Mouse (Mus musculus): ENCODE data around the gene Gm21887. TPM values are rescaled to one million over a fixed set of nuclear protein-coding genes. Genes with fewer than 3 reads are reported as not detected.
"Not testable (repeated sequence)": the region's sequence is repeated elsewhere in the genome, so short reads cannot be mapped to it uniquely, and the experiment has no call there.

Gene Gm21887
- total RNA-seq, 1 experiment from 2014 or later = 32.2 TPM

GRCm38 (mm10) chrX:169981761-169982181, 27.7 kb upstream of the Gm21887 start:
- not testable (repeated sequence) for ATAC-seq (replicated peaks; ENCODE audit: insufficient number of reproducible peaks, low FRiP score, low TSS enrichment, poor library complexity, severe bottlenecking)

DNA sequence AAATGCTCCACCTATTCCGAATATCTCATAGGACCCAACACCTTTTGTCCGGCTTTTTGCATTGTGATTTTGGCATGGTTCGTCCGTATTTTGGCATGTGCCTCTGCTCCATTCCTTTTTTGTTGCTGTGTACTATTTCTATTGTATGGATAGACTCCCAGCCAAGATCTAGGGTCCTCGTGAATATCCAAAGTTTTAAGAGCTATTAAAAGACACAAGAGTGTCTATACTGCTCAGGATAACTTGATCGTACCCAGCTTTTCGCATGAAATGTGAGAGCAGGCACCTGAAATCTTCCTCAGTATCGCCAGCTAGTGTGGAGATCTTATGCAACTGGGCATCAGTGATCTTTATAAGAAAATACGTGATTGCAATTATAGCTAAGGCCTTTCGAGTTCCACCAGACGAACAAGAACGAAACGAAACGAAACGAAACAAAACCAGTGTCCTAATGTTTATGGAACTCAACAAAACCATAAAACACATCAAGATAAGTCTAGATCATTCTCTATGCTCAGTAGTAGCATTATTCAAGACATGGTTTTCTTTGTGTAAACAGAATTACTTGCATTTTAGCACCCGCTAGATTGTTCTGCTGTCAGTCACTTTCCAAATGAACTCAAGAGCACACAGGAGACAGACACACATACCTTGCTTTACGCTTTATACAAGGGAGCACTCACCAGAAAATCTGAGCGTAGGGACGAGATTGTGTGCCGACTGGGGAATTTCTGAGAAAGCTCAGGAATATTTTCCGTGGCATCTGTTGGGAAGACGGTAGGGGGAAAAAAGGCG, 26.7 kb upstream of the Gm21887 start:
- ATAC-seq (replicated peaks; ENCODE audit: insufficient number of reproducible peaks, low FRiP score, low TSS enrichment, poor library complexity, severe bottlenecking) = not testable (repeated sequence)

DNA sequence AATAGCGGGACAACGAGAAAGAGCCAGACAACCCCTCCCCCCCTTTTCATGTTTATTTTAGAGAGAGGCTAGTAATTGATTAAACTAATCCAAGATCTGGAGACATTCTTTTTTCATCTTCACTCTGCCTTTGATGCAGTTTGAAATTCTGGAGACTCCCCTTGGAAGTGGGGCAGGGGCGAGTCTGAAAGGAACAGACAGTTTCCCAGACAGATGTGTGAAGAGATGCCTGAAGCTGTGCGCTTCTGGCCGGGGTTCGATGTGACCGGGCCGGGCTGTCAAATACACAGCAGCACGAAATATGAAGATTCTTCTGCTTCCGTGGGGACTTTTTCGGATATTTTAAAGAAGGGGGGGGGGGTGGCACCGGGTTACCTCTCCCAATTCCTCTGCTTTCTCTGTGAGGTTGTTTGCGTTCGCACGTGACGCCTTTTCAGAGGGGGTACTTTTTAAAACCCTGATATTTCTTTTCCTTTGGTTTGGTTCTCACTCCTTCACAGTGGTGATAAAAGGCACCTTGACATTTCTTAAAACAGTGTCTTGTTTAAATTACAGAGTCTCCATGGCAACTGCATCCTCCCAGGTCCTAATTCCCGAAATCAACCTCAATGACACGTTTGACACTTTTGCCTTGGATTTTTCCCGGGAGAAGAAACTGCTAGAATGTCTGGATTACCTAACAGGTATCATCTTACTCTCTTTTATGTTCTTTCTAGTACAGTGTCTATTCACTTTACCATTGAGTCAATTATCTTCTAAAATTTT, 25.9 kb upstream of the Gm21887 start:
- ATAC-seq (replicated peaks; ENCODE audit: insufficient number of reproducible peaks, low FRiP score, low TSS enrichment, poor library complexity, severe bottlenecking) = not testable (repeated sequence)

DNA sequence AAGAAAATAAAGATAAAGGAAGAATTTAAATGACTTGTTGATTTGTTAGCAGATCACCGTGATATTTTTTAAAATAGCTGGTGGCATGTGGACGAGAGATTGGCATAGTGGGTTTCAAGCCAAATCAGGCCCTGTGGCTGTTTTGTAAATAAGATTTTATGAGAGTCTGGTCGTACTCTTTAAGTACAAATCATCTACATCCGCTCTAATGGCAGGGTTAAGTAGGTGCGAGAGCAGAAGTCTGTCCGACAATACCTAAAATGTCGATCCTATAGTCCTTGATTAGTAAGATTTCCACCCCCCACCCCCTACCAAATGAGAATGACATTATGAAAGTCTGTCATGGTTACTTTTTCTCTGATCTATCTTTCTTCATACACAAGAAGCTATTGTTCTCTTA, 25.1 kb upstream of the Gm21887 start:
- not testable (repeated sequence) for ATAC-seq (replicated peaks; ENCODE audit: insufficient number of reproducible peaks, low FRiP score, low TSS enrichment, poor library complexity, severe bottlenecking)

- not testable (repeated sequence) for ATAC-seq (replicated peaks; ENCODE audit: insufficient number of reproducible peaks, low FRiP score, low TSS enrichment, poor library complexity, severe bottlenecking)
Measured at GRCm38 (mm10) chrX:169984853-169985252, 24.6 kb upstream of the Gm21887 start.

GRCm38 (mm10) chrX:169985796-169986195, 23.7 kb upstream of the Gm21887 start:
- ATAC-seq (replicated peaks; ENCODE audit: insufficient number of reproducible peaks, low FRiP score, low TSS enrichment, poor library complexity, severe bottlenecking) = not testable (repeated sequence)

DNA sequence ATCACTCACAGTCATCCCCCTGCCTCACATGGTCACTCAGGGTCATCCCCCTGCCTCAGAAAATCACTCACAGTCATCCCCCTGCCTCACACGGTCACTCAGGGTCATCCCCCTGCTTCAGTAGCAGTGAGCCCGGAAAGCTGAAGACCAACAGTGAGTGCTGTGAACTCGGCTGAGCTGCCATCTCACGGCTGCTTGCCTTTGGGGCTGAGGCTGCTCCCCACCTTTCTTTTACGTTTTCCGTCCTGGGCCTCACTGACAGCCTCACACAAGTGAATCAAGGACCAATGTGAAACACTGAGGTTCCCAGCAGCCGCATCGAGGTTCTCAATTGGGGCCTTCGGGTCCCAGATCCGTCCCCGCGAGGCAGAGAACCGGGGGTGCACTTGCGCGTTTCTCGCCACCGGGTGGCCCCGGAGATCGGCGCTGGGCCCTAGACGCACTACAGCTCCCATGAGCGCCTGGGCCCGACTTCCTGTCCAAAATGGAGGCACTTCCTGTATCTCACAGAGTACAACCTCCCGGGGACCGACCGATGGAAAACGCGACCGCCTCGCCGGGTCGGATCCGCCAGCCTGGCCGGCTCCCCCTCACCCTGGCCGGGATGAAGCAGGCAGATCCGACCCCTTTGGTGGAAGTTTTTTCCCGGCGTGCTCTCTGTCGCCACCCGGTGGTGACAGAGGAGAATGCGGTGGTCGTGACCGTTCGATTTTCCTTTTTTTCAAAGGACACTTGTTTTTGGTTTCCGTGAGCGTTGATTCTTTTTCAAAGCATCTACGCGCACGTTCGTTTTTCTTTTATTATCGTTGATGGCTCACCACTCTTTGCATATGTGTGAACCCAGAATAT, 22.7 kb upstream of the Gm21887 start:
- peak; percentile 38 for ATAC-seq (replicated peaks; ENCODE audit: insufficient number of reproducible peaks, low FRiP score, low TSS enrichment, poor library complexity, severe bottlenecking)

GRCm38 (mm10) chrX:169987368-169987837, 22.1 kb upstream of the Gm21887 start:
- peak; percentile 2; the same call in 1 of the 2 replicates for ATAC-seq (replicated peaks; ENCODE audit: insufficient number of reproducible peaks, low FRiP score, low TSS enrichment, poor library complexity, severe bottlenecking)

- not testable (repeated sequence) for ATAC-seq (replicated peaks; ENCODE audit: insufficient number of reproducible peaks, low FRiP score, low TSS enrichment, poor library complexity, severe bottlenecking)
Measured at GRCm38 (mm10) chrX:169988571-169989218, 20.8 kb upstream of the Gm21887 start.

- not testable (repeated sequence) for ATAC-seq (replicated peaks; ENCODE audit: insufficient number of reproducible peaks, low FRiP score, low TSS enrichment, poor library complexity, severe bottlenecking)
Measured at GRCm38 (mm10) chrX:169989219-169989595, 20.3 kb upstream of the Gm21887 start.

DNA sequence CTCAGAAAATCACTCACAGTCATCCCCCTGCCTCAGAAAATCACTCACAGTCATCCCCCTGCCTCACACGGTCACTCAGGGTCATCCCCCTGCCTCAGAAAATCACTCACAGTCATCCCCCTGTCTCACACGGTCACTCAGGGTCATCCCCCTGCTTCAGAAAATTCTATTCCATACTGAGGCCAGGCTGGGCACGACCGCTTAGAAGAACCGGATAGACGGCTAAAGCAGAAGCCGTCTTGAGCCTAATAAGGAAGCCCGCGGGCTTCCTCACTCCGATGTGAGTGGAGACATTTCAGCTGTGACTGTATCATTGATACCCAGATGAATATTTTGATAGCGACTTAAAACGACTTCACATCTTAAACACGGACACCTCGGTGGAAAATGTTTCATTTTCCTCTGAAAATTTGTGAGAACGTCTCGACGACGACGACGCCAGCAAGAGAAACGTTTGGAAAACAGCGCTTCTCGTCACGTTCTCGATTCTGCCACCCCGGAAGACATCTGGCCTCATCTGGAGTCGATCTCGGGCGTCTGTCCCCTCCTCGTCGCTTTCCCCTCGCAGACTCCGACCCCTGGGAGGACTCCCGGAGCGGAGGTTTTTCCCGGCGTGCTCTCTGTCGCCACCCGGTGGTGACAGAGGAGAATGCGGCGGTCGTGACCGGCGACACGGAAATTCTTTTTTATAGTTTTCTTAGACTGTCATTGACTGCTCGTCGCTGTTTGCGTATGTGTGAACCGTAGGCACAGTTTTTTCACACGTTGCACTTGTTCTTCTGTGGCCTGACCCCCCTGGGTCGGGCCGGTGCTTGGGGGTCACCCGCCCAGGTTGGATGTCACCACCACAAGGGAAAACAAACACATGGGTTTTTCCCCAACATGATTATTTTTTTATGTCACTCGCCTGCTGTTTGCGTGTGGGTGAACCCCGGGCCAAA, 19.5 kb upstream of the Gm21887 start:
- ATAC-seq (replicated peaks; ENCODE audit: insufficient number of reproducible peaks, low FRiP score, low TSS enrichment, poor library complexity, severe bottlenecking) = peak; percentile 1

GRCm38 (mm10) chrX:169991128-169991873, 18.2 kb upstream of the Gm21887 start:
- peak; percentile 29 for ATAC-seq (replicated peaks; ENCODE audit: insufficient number of reproducible peaks, low FRiP score, low TSS enrichment, poor library complexity, severe bottlenecking)

GRCm38 (mm10) chrX:169992086-169992930, 17.2 kb upstream of the Gm21887 start:
- ATAC-seq (replicated peaks; ENCODE audit: insufficient number of reproducible peaks, low FRiP score, low TSS enrichment, poor library complexity, severe bottlenecking) = not testable (repeated sequence)

DNA sequence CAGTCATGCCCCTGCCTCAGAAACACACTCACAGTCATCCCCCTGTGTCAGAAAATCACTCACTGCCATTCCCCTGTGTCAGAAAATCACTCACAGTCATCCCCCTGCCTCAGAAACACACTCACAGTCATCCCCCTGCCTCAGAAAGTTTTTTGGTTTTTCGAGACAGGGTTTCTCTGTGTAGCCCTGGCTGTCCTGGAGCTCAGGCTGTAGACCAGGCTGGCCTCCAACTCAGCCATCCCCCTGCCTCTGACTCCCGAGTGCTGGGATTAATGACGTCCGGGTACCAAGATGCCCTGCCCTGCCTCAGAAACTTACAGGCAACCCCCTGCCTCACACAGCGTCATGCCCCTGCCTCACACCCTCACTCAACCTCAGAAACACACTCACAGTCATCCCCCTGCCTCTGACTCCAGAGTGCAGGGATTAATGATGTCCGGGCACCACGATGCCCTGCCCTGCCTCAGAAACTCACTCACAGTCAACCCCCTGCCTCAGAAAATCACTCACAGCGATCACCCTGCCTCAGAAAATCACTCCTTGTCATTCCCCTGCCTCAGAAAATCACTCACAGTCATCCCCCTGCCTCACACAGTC, 16.4 kb upstream of the Gm21887 start:
- not testable (repeated sequence) for ATAC-seq (replicated peaks; ENCODE audit: insufficient number of reproducible peaks, low FRiP score, low TSS enrichment, poor library complexity, severe bottlenecking)

DNA sequence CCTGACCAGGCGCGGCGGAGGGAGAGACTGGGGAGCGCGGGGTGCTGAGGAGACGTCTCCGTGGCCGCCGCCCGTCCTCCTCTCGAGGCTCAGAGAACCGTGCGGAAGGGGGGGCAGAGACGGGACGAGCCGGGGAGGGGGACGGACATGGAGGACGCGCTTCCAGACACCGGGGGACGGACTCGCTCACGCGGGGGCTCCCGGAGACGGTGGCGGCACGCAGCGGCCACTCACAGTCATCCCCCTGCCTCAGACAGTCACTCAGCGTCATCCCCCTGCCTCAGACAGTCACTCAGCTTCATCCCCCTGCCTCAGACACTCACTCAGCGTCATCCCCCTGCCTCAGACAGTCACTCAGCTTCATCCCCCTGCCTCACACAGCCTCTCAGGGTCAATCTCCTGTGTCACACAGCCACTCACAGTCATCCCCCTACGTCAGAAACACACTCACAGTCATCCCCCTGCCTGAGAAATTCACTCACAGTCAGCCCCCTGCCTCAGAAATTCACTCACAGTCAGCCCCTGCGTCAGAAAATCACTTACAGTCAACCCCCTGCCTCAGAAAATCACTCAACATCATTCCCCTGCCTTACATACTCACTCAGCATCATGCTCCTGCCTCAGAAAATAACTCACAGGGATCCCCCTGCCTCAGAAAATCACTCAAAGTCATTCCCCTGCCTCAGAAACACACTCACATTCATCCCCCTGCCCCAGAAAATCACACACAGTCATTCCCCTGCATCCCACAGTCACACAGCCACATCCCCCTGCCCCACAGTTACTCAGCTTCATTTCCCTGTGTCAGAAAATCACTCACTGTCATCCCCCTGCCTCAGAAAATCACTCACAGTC, 15.2 kb upstream of the Gm21887 start:
- not testable (repeated sequence) for ATAC-seq (replicated peaks; ENCODE audit: insufficient number of reproducible peaks, low FRiP score, low TSS enrichment, poor library complexity, severe bottlenecking)

Data from monocyte, adult 5-6 weeks (primary cell).